Mouse (Mus musculus) central nervous system, embryonic 11.5 days (tissue): ENCODE measurements around the gene Zfp467. TPM values are rescaled to one million over a fixed set of nuclear protein-coding genes. Genes with fewer than 3 reads are reported as not detected.

Experiments used
- polyA plus RNA-seq: library from polyadenylated mRNA; depleted of rRNA; stranded (reverse); fragments of >200 nt; gene quantifications from 2 replicates; pipeline ENCODE4 v1.2.3, GENCODE M21; 2012; rRNA removed

Zfp467 gene
- polyA plus RNA-seq = 21.1 and 27.9 TPM in 2 replicates

DNA sequence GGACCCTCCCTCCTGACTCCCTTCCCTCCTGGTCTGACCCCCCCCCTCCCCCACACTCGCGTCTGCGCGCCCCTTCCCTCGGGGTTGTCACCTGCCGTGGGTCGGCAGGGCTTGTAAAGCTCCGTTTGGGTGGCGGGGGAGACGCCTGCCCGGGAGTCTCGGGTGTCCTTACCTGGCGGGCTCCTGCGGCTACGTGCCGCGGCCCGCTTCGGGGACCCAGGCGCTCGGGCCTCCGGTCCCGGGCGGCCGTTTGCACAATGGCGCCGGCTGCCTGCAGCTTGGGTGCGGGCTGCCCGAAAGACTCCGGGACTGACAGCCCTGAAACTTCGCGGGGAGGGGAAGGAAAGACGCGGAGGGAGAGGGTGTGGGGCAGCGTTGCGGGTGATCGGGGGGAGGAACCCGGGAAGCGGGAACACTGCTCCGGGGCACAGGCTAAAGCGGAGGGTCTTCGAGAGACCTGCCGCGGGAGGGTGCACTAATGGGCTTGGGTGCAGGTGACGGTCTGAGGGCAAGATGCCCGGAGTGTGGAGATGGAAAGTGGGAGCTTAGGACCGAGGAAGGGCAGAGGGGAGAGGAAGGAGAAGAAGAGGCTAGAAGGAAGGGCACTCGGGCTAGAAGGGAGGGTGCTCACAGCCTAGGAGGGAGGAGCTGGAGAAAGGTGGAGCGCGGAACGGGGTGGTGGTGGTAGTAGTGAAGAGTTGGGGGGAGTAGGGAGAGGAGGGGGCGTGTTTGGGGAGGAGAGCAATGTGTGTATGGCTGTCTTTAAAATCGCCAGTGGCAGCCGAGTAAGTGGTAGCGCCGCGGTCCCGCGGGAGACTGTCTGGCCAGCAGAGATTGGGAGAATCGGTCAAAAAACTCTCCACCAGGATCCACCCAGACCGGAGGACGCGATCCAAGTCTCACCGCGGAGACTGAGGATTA, at the start of gene Zfp467:
Gene Zfp467 (minus strand): TSS at position 645 of the 921 bp plus-strand sequence.

DNA sequence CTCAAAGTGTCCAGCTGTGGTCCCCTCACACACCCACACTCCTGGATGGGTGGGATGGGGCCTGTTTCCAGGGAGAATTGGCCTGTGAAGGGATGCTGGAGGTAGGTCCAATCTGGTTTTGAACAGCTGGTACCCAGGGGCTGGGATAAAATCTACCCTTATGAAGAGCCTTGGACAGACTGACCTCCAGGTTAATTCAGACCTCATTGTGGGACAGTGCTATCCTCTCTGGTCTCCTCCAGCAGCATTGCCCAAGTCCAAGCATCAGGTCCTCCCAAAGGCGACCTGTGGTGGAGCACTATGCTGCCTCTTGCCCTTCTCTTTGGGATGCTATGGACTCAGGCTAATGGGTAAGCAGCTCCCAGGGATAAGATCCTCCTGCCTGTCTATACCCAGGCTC, 2.3 kb upstream of the Zfp467 start, which contains the start of gene Sspo:
Gene Sspo (plus strand): TSS at position 301 of the 400 bp plus-strand sequence.

GRCm38 (mm10) chr6:48395105-48396007, 50.3 kb downstream of the Zfp467 start, which contains the start of gene Krba1:
Gene Krba1 (plus strand): TSS chr6:48395586.

Other genes with a start within 250 kb of the Zfp467 start
- gene Krba1, start 50.2 kb downstream of the Zfp467 start, polyA plus RNA-seq = 31.3 and 32.2 TPM in 2 replicates
- gene Sspo, start 2.4 kb upstream of the Zfp467 start, polyA plus RNA-seq = 0.85 and 1.4 TPM in 2 replicates
- 42.1 and 44.0 TPM in 2 replicates for gene Atp6v0e2, start 91.8 kb upstream of the Zfp467 start, polyA plus RNA-seq
- 19.2 and 19.4 TPM in 2 replicates for gene Lrrc61, start 109.0 kb upstream of the Zfp467 start, polyA plus RNA-seq
- gene Rarres2, start 127.0 kb upstream of the Zfp467 start, polyA plus RNA-seq = 2.2 and 5.1 TPM in 2 replicates
- gene Gm45021, start 143.8 kb upstream of the Zfp467 start, polyA plus RNA-seq = not detected in 2 replicates
- gene Repin1, start 148.1 kb upstream of the Zfp467 start, polyA plus RNA-seq = 38.4 and 41.8 TPM in 2 replicates
- not detected in 2 replicates for gene Gm44965, start 148.1 kb upstream of the Zfp467 start, polyA plus RNA-seq
- gene Zfp775, start 156.2 kb upstream of the Zfp467 start, polyA plus RNA-seq = 6.4 and 7.9 TPM in 2 replicates
- gene AI854703, start 180.9 kb upstream of the Zfp467 start, polyA plus RNA-seq = 0.78 and 1.4 TPM in 2 replicates
- gene Gimap8, start 201.4 kb upstream of the Zfp467 start, polyA plus RNA-seq = 1.2 and 1.7 TPM in 2 replicates
- 4.7 and 5.9 TPM in 2 replicates for gene Gimap9, start 230.3 kb upstream of the Zfp467 start, polyA plus RNA-seq
- gene Gimap4, start 238.7 kb upstream of the Zfp467 start, polyA plus RNA-seq = 4.4 and 5.2 TPM in 2 replicates